Mouse (Mus musculus) forebrain, embryonic 16.5 days (tissue): Measurements from ENCODE around the gene Klf16. TPM values are rescaled to one million over a fixed set of nuclear protein-coding genes. Genes with fewer than 3 reads are reported as not detected.
A peak's percentile ranks its signal among the peaks of the same experiment; 100 is the strongest.

Source experiments
- ATAC-seq: fragments of 200-750 bp; cut with Nextera tagmentation; 2 replicates; pipeline ENCODE4 v1.8.0; 2017; ENCODE audit warnings: mild to moderate bottlenecking, moderate library complexity
- H3K27ac ChIP-seq: fragments of 300-500 bp; sonication (generic); 2 replicates; pipeline ENCODE4 v1.5.1; 2014; ENCODE audit warnings: low read length, control low read depth
- H3K27me3 ChIP-seq: fragments of 300-500 bp; sonication (generic); replicated peaks from 2 replicates; pipeline ENCODE4 v1.6.1; 2014; ENCODE audit warnings: low read length; ENCODE audit not compliant: control insufficient read depth, insufficient read depth
- H3K36me3 ChIP-seq: fragments of 300-500 bp; sonication (generic); 2 replicates; pipeline ENCODE4 v1.6.1; 2014; ENCODE audit not compliant: control insufficient read depth, insufficient read depth
- H3K4me1 ChIP-seq: fragments of 300-500 bp; sonication (generic); replicated peaks from 2 replicates; pipeline ENCODE4 v1.6.1; 2014; ENCODE audit warnings: low read length; ENCODE audit not compliant: control insufficient read depth, insufficient read depth
- H3K4me2 ChIP-seq: fragments of 300-500 bp; sonication (generic); 2 replicates; pipeline ENCODE4 v1.6.1; 2014; ENCODE audit warnings: mild to moderate bottlenecking, low read length, control low read depth
- H3K4me3 ChIP-seq: fragments of 300-500 bp; sonication (generic); replicated peaks from 2 replicates; pipeline ENCODE4 v1.5.1; 2014; ENCODE audit warnings: mild to moderate bottlenecking, low read length, control low read depth
- H3K9ac ChIP-seq: fragments of 300-500 bp; sonication (generic); replicated peaks from 2 replicates; pipeline ENCODE4 v1.6.1; 2014; ENCODE audit warnings: low read depth, low read length, control low read depth
- H3K9me3 ChIP-seq: fragments of 300-500 bp; sonication (generic); 2 replicates; pipeline ENCODE4 v1.6.1; 2016; ENCODE audit warnings: low read length; ENCODE audit not compliant: control insufficient read depth
- WGBS: fragments of 180-500 bp; shearing (Covaris S2); extraction: QIAGEN DNeasy Blood & Tissue Kit; methylation state at CpG from one replicate; pipeline ENCODE4 v1.1.7; 2014; 5-methylcytosine and 5-hydroxymethylcytosine counted together
- polyA plus RNA-seq: library from polyadenylated mRNA; unstranded; fragments of >200 nt; fragmentation: Nextera tagmentation; extraction: Ambion mirVana; gene quantifications from 2 replicates; pipeline ENCODE4 v1.2.1, GENCODE M21; 2015

The Klf16 gene
- polyA plus RNA-seq, 1 experiment from 2014 or later = 10.1 TPM

- ATAC-seq = peak; percentile 45; the same call in 1 of the 2 replicates
- H3K9me3 ChIP-seq = no peaks in the 10 kb centered on the region
- H3K36me3 ChIP-seq = peaks cover 9% of the 10 kb centered on the region; the same call in 1 of the 2 replicates
- peak within 1 kb of the TSS; percentile 21 for H3K4me2 ChIP-seq
- H3K4me3 ChIP-seq = no peak within 1 kb of the TSS
- no peaks in the 10 kb centered on the region; the same call in 1 of the 2 replicates for H3K4me1 ChIP-seq
- H3K27ac ChIP-seq = no peak within 1 kb of the TSS
- WGBS = 2% methylated on average over 29 of the region's 30 CpGs
- H3K27me3 ChIP-seq = peaks cover 12% of the 10 kb centered on the region
- H3K9ac ChIP-seq = no peak within 1 kb of the TSS
Measured at GRCm38 (mm10) chr10:80538710-80539394, 38.3 kb downstream of the Klf16 start, which contains the start of gene Atp8b3. TSS of gene Atp8b3 (minus strand) at chr10:80539124.

DNA sequence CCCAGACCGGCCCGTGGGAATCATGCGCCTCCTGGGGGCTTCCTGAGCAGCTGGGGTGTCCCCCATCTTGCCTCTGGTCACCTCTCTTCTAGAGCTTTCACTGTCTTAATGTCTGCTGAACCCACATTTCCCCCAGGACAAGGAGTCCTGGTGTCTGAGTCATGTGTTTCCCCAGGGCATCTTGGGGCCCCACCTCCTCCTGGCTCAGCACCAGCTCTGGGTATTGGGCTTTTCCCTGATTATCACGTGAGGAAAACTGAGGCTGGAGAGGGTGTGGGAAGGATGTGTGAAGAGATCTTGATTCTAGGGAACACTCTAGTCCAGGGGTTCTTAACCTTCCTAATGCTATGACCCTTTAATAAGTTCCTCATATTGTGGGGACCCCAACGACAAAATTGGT, 38.9 kb downstream of the Klf16 start:
- Histone ChIP-seq H3K4me2 (no peak overlapping the region), H3K27me3 (peaks cover 12% of the 10 kb centered on the region), H3K9ac (no peak overlapping the region), H3K36me3 (peaks cover 6% of the 10 kb centered on the region; the same call in 1 of the 2 replicates), H3K4me1 (no peaks in the 10 kb centered on the region; the same call in 1 of the 2 replicates), H3K9me3 (no peaks in the 10 kb centered on the region), H3K4me3 (no peak overlapping the region), H3K27ac (no peak overlapping the region)
- no peak for ATAC-seq
- 58% methylated on average over 5 of the region's 5 CpGs for WGBS

DNA sequence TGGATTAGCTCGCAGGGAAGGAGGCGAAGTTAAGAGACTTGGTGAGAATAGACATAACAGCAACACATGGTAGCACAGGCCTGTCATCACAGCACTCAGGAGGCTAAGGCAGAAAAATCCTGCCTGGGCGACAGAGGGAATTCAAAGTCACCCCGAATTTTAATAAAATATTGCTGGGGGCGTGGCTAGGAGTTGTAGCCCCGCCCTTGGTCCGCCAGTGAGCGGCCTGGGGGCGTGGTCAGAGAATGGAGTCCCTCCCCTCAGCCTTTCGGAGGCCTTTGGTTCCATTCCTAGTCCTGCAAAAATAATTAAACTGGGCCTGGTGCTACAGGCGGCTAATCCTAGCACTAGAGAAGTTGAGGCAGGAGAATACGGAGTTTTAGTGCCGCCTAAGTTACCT, 41.4 kb downstream of the Klf16 start:
- no peak for ATAC-seq
- Histone ChIP-seq H3K27ac (no peak overlapping the region), H3K36me3 (no peaks in the 10 kb centered on the region), H3K27me3 (peaks cover 12% of the 10 kb centered on the region), H3K4me2 (no peak overlapping the region), H3K9ac (no peak overlapping the region), H3K9me3 (no peaks in the 10 kb centered on the region), H3K4me3 (no peak overlapping the region), H3K4me1 (no peaks in the 10 kb centered on the region; the same call in 1 of the 2 replicates)
- WGBS = 9% methylated on average over 13 of the region's 13 CpGs

DNA sequence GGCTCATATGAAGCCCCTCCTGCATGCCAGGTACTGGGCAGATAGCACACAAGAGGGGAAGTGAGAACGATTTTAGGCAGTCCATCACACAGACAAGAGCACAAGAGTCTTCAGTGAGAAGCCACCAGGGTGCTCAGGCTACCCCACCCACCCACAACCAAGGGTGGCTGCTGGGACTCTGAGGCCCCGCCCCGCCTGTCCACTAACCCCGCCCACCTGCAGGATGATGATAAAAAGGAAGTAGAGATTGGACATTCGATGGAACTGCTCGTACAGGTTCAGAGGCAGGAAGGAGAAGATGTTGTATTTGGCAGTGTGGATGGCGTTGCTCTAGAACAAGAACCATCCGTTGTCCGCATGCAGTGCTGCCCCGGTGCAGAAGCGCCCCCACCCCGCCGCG, 42.0 kb downstream of the Klf16 start:
- 9% methylated on average over 14 of the region's 14 CpGs for WGBS

GRCm38 (mm10) chr10:80533704-80534103, 43.4 kb downstream of the Klf16 start:
- no peak overlapping the region for H3K4me2 ChIP-seq
- H3K27me3 ChIP-seq = peaks cover 12% of the 10 kb centered on the region
- H3K27ac ChIP-seq = no peak overlapping the region
- H3K4me1 ChIP-seq = no peaks in the 10 kb centered on the region; the same call in 1 of the 2 replicates
- 17% methylated on average over 7 of the region's 7 CpGs for WGBS
- H3K4me3 ChIP-seq = no peak overlapping the region
- no peaks in the 10 kb centered on the region for H3K9me3 ChIP-seq
- no peak for ATAC-seq
- no peaks in the 10 kb centered on the region for H3K36me3 ChIP-seq
- no peak overlapping the region for H3K9ac ChIP-seq

More for the DNA sequence above, 42.0 kb downstream of the Klf16 start:
- Histone ChIP-seq H3K27ac (no peak overlapping the region), H3K4me3 (no peak overlapping the region), H3K9ac (no peak overlapping the region), H3K36me3 (no peaks in the 10 kb centered on the region), H3K4me1 (no peaks in the 10 kb centered on the region; the same call in 1 of the 2 replicates), H3K9me3 (no peaks in the 10 kb centered on the region), H3K27me3 (peaks cover 12% of the 10 kb centered on the region), H3K4me2 (0 out of 2 replicates have a peak overlapping the region, but pooled peaks have one; percentile 7)
- no peak for ATAC-seq

- ATAC-seq = no peak
- WGBS = 88% methylated on average over 11 of the region's 11 CpGs
Measured at GRCm38 (mm10) chr10:80532783-80533182, 44.3 kb downstream of the Klf16 start.

DNA sequence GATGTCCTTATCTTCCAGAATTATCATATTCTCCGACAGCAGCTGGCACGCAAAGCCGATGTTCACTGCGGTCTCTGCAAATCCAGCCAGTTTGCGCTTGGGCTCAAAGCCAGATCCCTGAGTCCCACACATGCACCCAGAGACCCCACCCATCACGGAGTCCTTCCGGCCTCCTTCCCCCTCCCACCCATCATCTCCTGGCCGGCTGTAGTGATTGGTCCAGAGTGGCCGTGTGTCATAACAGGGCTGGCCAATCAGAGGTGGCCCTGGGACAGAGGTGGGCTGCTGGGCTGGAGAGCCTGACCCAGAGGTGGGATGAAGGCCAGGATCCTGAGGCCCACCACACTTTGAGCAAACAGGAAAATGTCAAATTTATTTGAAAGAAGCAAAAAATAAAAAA, 50.9 kb downstream of the Klf16 start:
- Histone ChIP-seq H3K9me3 (no peaks in the 10 kb centered on the region), H3K4me1 (no peaks in the 10 kb centered on the region), H3K27ac (no peak overlapping the region), H3K9ac (no peak overlapping the region), H3K27me3 (no peaks in the 10 kb centered on the region), H3K36me3 (no peaks in the 10 kb centered on the region), H3K4me2 (no peak overlapping the region), H3K4me3 (no peak overlapping the region)
- 25% methylated on average over 9 of the region's 9 CpGs for WGBS
- ATAC-seq = 0 out of 2 replicates have a peak, but pooled peaks have one; percentile 58

More at GRCm38 (mm10) chr10:80532783-80533182, 44.3 kb downstream of the Klf16 start:
- H3K36me3 ChIP-seq = no peaks in the 10 kb centered on the region
- no peak overlapping the region for H3K4me2 ChIP-seq
- H3K4me3 ChIP-seq = no peak overlapping the region
- H3K9me3 ChIP-seq = no peaks in the 10 kb centered on the region
- peaks cover 12% of the 10 kb centered on the region; the same call in 1 of the 2 replicates for H3K27me3 ChIP-seq
- no peaks in the 10 kb centered on the region; the same call in 1 of the 2 replicates for H3K4me1 ChIP-seq
- no peak overlapping the region for H3K27ac ChIP-seq
- H3K9ac ChIP-seq = no peak overlapping the region

GRCm38 (mm10) chr10:80523299-80523698, 53.8 kb downstream of the Klf16 start:
- Histone ChIP-seq H3K9ac (no peak overlapping the region), H3K27ac (no peak overlapping the region), H3K36me3 (no peaks in the 10 kb centered on the region), H3K9me3 (no peaks in the 10 kb centered on the region), H3K4me3 (no peak overlapping the region), H3K4me1 (no peaks in the 10 kb centered on the region), H3K27me3 (no peaks in the 10 kb centered on the region), H3K4me2 (no peak overlapping the region)
- 96% methylated on average over 7 of the region's 7 CpGs for WGBS
- ATAC-seq = no peak

DNA sequence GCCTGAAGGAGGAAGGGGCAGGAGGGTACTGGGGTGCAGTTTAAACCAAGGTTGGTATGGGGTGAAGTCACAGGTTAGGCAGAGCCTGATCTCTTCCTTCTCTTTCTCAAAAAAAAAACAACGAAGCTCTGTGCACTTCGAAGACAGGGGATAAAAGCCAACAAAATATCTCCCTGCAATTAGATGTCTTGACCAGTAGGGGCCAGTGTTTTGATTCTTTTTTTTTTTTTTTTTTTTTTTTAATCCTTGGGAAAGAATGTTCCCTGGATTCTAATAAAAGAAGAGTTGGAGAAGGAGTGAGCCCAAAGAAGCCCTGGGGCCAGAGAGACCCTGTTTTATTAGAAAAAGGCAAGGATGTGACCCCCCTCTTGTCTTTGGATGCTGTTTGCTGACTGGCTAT, 57.8 kb downstream of the Klf16 start:
- Histone ChIP-seq H3K36me3 (no peaks in the 10 kb centered on the region), H3K27ac (no peak overlapping the region), H3K4me2 (no peak overlapping the region), H3K4me1 (no peaks in the 10 kb centered on the region), H3K4me3 (no peak overlapping the region), H3K9me3 (no peaks in the 10 kb centered on the region), H3K9ac (no peak overlapping the region), H3K27me3 (peaks cover 5% of the 10 kb centered on the region; the same call in 1 of the 2 replicates)
- ATAC-seq = no peak
- 78% methylated on average over 2 of the region's 2 CpGs for WGBS
